Mouse (Mus musculus) CH12.LX (cell line): ENCODE results near the gene Wdr86.

Experiments used
- CTCF ChIP-seq, 2 experiments: IDR thresholded peaks in 1 of 2; conservative IDR thresholded peaks in 1 of 2; 2 replicates each; pipeline ENCODE4 v1.5.1; 2011 to 2012; ENCODE audit warnings: low read depth in 2 of 2, low read length in 2 of 2, improper control_type of control experiment in 1 of 2, inconsistent platforms in 1 of 2, mild to moderate bottlenecking in 1 of 2, moderate library complexity in 1 of 2
- E2F4 ChIP-seq: IDR thresholded peaks from 2 replicates; pipeline ENCODE4 v1.6.1; 2011; ENCODE audit warnings: low read depth, low read length, improper control_type of control experiment; ENCODE audit not compliant: insufficient replicate concordance
- POLR2A ChIP-seq: IDR thresholded peaks from 2 replicates; pipeline ENCODE4 v1.6.1; 2011; ENCODE audit warnings: low read depth, mild to moderate bottlenecking, improper control_type of control experiment, low read length

- TF ChIP-seq E2F4, result no peak
- TF ChIP-seq CTCF (conservative IDR thresholded peaks at IDR 0.05 in 1 of 2, IDR thresholded peaks at IDR 0.05 in 1 of 2; ENCODE audit: low read depth in 2 of 2, low read length in 2 of 2), result no peak
- no peak for TF ChIP-seq POLR2A
These were observed 7.1 kb upstream of the Wdr86 start for GRCm38 (mm10) chr5:24737595-24737994.
